Mouse (Mus musculus): ENCODE results near the gene Itgb1bp1. TPM values are rescaled to one million over a fixed set of nuclear protein-coding genes. Genes with fewer than 3 reads are reported as not detected.

Gene Itgb1bp1
- polyA plus RNA-seq, 1 experiment from 2014 or later = 51.0 TPM

DNA sequence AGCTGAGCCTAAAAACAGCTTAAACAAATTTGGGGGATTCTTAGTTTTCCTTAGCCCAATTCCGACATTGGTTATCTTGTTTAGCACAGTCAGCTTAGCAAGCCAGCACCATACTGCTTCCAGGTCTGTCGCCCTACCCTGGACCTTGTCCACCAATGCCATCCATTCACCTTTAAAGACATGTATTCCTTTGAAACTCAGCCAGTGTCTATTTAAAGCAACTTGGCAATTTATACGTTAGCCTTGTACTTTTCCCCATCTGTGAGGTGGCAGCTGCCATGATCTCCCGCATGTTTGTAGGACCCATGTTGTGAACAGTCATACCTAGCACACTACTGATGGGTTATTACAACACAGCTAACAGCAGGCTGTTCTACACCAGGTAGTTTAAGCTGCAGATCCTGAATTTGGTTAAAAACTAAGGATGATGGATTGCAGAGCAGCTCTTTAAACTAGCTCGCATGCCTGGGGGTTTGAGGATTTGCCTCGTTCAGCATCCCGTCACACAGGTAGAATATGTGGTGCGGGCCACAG, 17.9 kb downstream of the Itgb1bp1 start:
- Histone ChIP-seq H3K4me3 (ENCODE audit: low read depth, low read length) (no peak overlapping the region), H3K4me1 (ENCODE audit: control insufficient read depth, insufficient read depth, low read length) (no peaks in the 10 kb centered on the region), H3K27me3 (ENCODE audit: control insufficient read depth, insufficient read depth, low read length) (no peaks in the 10 kb centered on the region), H3K4me2 (replicated peaks; ENCODE audit: low read depth, low read length) (no peak overlapping the region), H3K36me3 (ENCODE audit: control insufficient read depth, insufficient read depth, low read length) (peaks cover 25% of the 10 kb centered on the region), H3K9me3 (ENCODE audit: control insufficient read depth, low read depth, low read length) (no peaks in the 10 kb centered on the region), H3K9ac (replicated peaks; ENCODE audit: low read depth, low read length) (no peak overlapping the region), H3K27ac (ENCODE audit: low read length) (no peak overlapping the region)
- 92% methylated on average over 8 of the region's 8 CpGs for WGBS
- no peak for ATAC-seq (ENCODE audit: insufficient number of reproducible peaks, insufficient read depth, low FRiP score, low read depth)

DNA sequence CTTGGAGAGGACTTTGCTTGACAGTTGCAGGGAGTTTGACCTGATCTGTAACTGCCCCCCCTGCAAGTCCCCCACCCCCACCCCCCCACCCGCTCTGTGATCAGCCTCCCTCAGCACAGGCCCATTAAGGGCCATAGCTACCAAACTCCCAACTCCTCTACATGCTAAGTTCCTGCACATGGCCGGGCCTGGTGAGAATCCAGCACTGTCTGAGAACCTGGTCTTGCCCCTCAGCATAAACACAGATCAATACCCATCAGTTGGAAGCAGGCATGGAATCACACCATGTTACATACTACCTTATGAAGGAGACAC, 19.3 kb downstream of the Itgb1bp1 start:
- no peak for ATAC-seq (ENCODE audit: insufficient number of reproducible peaks, insufficient read depth, low FRiP score, low read depth)
- no peaks in the 10 kb centered on the region for H3K4me1 ChIP-seq (ENCODE audit: control insufficient read depth, insufficient read depth, low read length)
- H3K4me2 ChIP-seq (replicated peaks; ENCODE audit: low read depth, low read length) = no peak overlapping the region
- no peak overlapping the region for H3K27ac ChIP-seq (ENCODE audit: low read length)
- peaks cover 22% of the 10 kb centered on the region for H3K36me3 ChIP-seq (ENCODE audit: control insufficient read depth, insufficient read depth, low read length)
- H3K27me3 ChIP-seq (ENCODE audit: control insufficient read depth, insufficient read depth, low read length) = no peaks in the 10 kb centered on the region
- no peak overlapping the region for H3K9ac ChIP-seq (replicated peaks; ENCODE audit: low read depth, low read length)
- WGBS = 83% methylated on average over 2 of the region's 2 CpGs
- H3K9me3 ChIP-seq (ENCODE audit: control insufficient read depth, low read depth, low read length) = no peaks in the 10 kb centered on the region
- no peak overlapping the region for H3K4me3 ChIP-seq (ENCODE audit: low read depth, low read length)

GRCm38 (mm10) chr12:21265946-21266783, 19.9 kb downstream of the Itgb1bp1 start:
- no peaks in the 10 kb centered on the region for H3K27me3 ChIP-seq (ENCODE audit: control insufficient read depth, insufficient read depth, low read length)
- WGBS = 75% methylated on average over 14 of the region's 14 CpGs
- no peaks in the 10 kb centered on the region for H3K9me3 ChIP-seq (ENCODE audit: control insufficient read depth, low read depth, low read length)
- H3K9ac ChIP-seq (replicated peaks; ENCODE audit: low read depth, low read length) = no peak overlapping the region
- no peak overlapping the region for H3K4me2 ChIP-seq (replicated peaks; ENCODE audit: low read depth, low read length)
- peaks cover 17% of the 10 kb centered on the region for H3K36me3 ChIP-seq (ENCODE audit: control insufficient read depth, insufficient read depth, low read length)
- peak; percentile 70; the same call in 1 of the 2 replicates for ATAC-seq (ENCODE audit: insufficient number of reproducible peaks, insufficient read depth, low FRiP score, low read depth)
- no peaks in the 10 kb centered on the region for H3K4me1 ChIP-seq (ENCODE audit: control insufficient read depth, insufficient read depth, low read length)
- H3K4me3 ChIP-seq (ENCODE audit: low read depth, low read length) = no peak overlapping the region
- H3K27ac ChIP-seq (ENCODE audit: low read length) = no peak overlapping the region

GRCm38 (mm10) chr12:21265501-21265900, 20.6 kb downstream of the Itgb1bp1 start:
- H3K4me1 ChIP-seq (ENCODE audit: control insufficient read depth, insufficient read depth, low read length) = no peaks in the 10 kb centered on the region
- H3K36me3 ChIP-seq (ENCODE audit: control insufficient read depth, insufficient read depth, low read length) = peaks cover 14% of the 10 kb centered on the region; the same call in 1 of the 2 replicates
- no peak overlapping the region for H3K4me2 ChIP-seq (replicated peaks; ENCODE audit: low read depth, low read length)
- no peak overlapping the region for H3K4me3 ChIP-seq (ENCODE audit: low read depth, low read length)
- no peak overlapping the region for H3K27ac ChIP-seq (ENCODE audit: low read length)
- no peak for ATAC-seq (ENCODE audit: insufficient number of reproducible peaks, insufficient read depth, low FRiP score, low read depth)
- no peak overlapping the region for H3K9ac ChIP-seq (replicated peaks; ENCODE audit: low read depth, low read length)
- no peaks in the 10 kb centered on the region for H3K9me3 ChIP-seq (ENCODE audit: control insufficient read depth, low read depth, low read length)
- no peaks in the 10 kb centered on the region for H3K27me3 ChIP-seq (ENCODE audit: control insufficient read depth, insufficient read depth, low read length)
- WGBS = 69% methylated on average over 4 of the region's 4 CpGs

- Histone ChIP-seq H3K36me3 (ENCODE audit: control insufficient read depth, insufficient read depth, low read length) (peaks cover 14% of the 10 kb centered on the region; the same call in 1 of the 2 replicates), H3K9me3 (ENCODE audit: control insufficient read depth, low read depth, low read length) (no peaks in the 10 kb centered on the region)
These were observed 21.1 kb downstream of the Itgb1bp1 start for GRCm38 (mm10) chr12:21264970-21265369.

GRCm38 (mm10) chr12:21264241-21264640, 21.8 kb downstream of the Itgb1bp1 start:
- Histone ChIP-seq H3K4me3 (ENCODE audit: low read depth, low read length) (no peak overlapping the region), H3K4me1 (ENCODE audit: control insufficient read depth, insufficient read depth, low read length) (no peaks in the 10 kb centered on the region), H3K9ac (replicated peaks; ENCODE audit: low read depth, low read length) (no peak overlapping the region), H3K27ac (ENCODE audit: low read length) (peak overlapping the region; percentile 61; the same call in 1 of the 2 replicates), H3K4me2 (replicated peaks; ENCODE audit: low read depth, low read length) (no peak overlapping the region), H3K27me3 (ENCODE audit: control insufficient read depth, insufficient read depth, low read length) (no peaks in the 10 kb centered on the region), H3K9me3 (ENCODE audit: control insufficient read depth, low read depth, low read length) (no peaks in the 10 kb centered on the region), H3K36me3 (ENCODE audit: control insufficient read depth, insufficient read depth, low read length) (peaks cover 14% of the 10 kb centered on the region; the same call in 1 of the 2 replicates)
- WGBS = 73% methylated on average over 5 of the region's 5 CpGs
- ATAC-seq (ENCODE audit: insufficient number of reproducible peaks, insufficient read depth, low FRiP score, low read depth) = no peak

More at GRCm38 (mm10) chr12:21264970-21265369, 21.1 kb downstream of the Itgb1bp1 start:
- H3K4me1 ChIP-seq (ENCODE audit: control insufficient read depth, insufficient read depth, low read length) = no peaks in the 10 kb centered on the region
- ATAC-seq (ENCODE audit: insufficient number of reproducible peaks, insufficient read depth, low FRiP score, low read depth) = no peak
- peak overlapping the region; percentile 61; the same call in 1 of the 2 replicates for H3K27ac ChIP-seq (ENCODE audit: low read length)
- H3K4me3 ChIP-seq (ENCODE audit: low read depth, low read length) = no peak overlapping the region
- H3K9ac ChIP-seq (replicated peaks; ENCODE audit: low read depth, low read length) = no peak overlapping the region
- WGBS = 59% methylated on average over 3 of the region's 3 CpGs
- H3K27me3 ChIP-seq (ENCODE audit: control insufficient read depth, insufficient read depth, low read length) = no peaks in the 10 kb centered on the region
- no peak overlapping the region for H3K4me2 ChIP-seq (replicated peaks; ENCODE audit: low read depth, low read length)

- no peak overlapping the region for H3K9ac ChIP-seq (replicated peaks; ENCODE audit: low read depth, low read length)
- no peaks in the 10 kb centered on the region for H3K9me3 ChIP-seq (ENCODE audit: control insufficient read depth, low read depth, low read length)
- no peak overlapping the region for H3K4me3 ChIP-seq (ENCODE audit: low read depth, low read length)
- H3K27ac ChIP-seq (ENCODE audit: low read length) = no peak overlapping the region
- peaks cover 18% of the 10 kb centered on the region; the same call in 1 of the 2 replicates for H3K36me3 ChIP-seq (ENCODE audit: control insufficient read depth, insufficient read depth, low read length)
- ATAC-seq (ENCODE audit: insufficient number of reproducible peaks, insufficient read depth, low FRiP score, low read depth) = no peak
- H3K27me3 ChIP-seq (ENCODE audit: control insufficient read depth, insufficient read depth, low read length) = no peaks in the 10 kb centered on the region
- WGBS = 93% methylated on average over 5 of the region's 5 CpGs
- no peak overlapping the region for H3K4me2 ChIP-seq (replicated peaks; ENCODE audit: low read depth, low read length)
- H3K4me1 ChIP-seq (ENCODE audit: control insufficient read depth, insufficient read depth, low read length) = no peaks in the 10 kb centered on the region
These were observed 22.8 kb downstream of the Itgb1bp1 start for GRCm38 (mm10) chr12:21263256-21263655.

GRCm38 (mm10) chr12:21261521-21261920, 24.6 kb downstream of the Itgb1bp1 start:
- Histone ChIP-seq H3K9ac (replicated peaks; ENCODE audit: low read depth, low read length) (no peak overlapping the region), H3K4me3 (ENCODE audit: low read depth, low read length) (no peak overlapping the region), H3K4me2 (replicated peaks; ENCODE audit: low read depth, low read length) (no peak overlapping the region), H3K27ac (ENCODE audit: low read length) (no peak overlapping the region), H3K36me3 (ENCODE audit: control insufficient read depth, insufficient read depth, low read length) (peaks cover 21% of the 10 kb centered on the region; the same call in 1 of the 2 replicates), H3K4me1 (ENCODE audit: control insufficient read depth, insufficient read depth, low read length) (no peaks in the 10 kb centered on the region), H3K27me3 (ENCODE audit: control insufficient read depth, insufficient read depth, low read length) (no peaks in the 10 kb centered on the region), H3K9me3 (ENCODE audit: control insufficient read depth, low read depth, low read length) (no peaks in the 10 kb centered on the region)
- no peak for ATAC-seq (ENCODE audit: insufficient number of reproducible peaks, insufficient read depth, low FRiP score, low read depth)
- 80% methylated on average over 4 of the region's 4 CpGs for WGBS
